Mouse (Mus musculus) adrenal gland, postnatal 4 days (tissue): ENCODE data around the gene Fam205a2. TPM values are rescaled to one million over a fixed set of nuclear protein-coding genes. Genes with fewer than 3 reads are reported as not detected.
"Not testable (repeated sequence)": the region's sequence is repeated elsewhere in the genome, so short reads cannot be mapped to it uniquely, and the experiment has no call there.

Source experiments
- DNase-seq, 2 experiments: peaks; one replicate each; pipeline ENCODE4 v3.0.0; 2021 to 2022; ENCODE audit warnings: low spot score in 2 of 2, mixed read lengths in 2 of 2
- long read RNA-seq, 2 experiments: library from polyadenylated mRNA; stranded (forward); transcript quantifications; one replicate each; pipeline ENCODE4 v2.0.0; 2021
- total RNA-seq, 2 experiments: library from RNA; stranded (reverse); gene quantifications; 2 replicates each; pipeline ENCODE4 v1.2.3; 2021

Gene Fam205a2
- under 1 TPM in 1 of 2 experiments, not detected in 1; 0.59 TPM for total RNA-seq
- long read RNA-seq, experiment 1, result 0 reads
- long read RNA-seq, experiment 2, partial matches to known transcripts, result 0 of 1 reads
- long read RNA-seq, experiment 2, other reads (novel, unspliced or antisense), result 1 of 1 reads

GRCm38 (mm10) chr4:42528075-42528474 lies at the start of gene Fam205a2:
Fam205a2 (minus strand) TSS chr4:42528175.
- DNase-seq, result not testable (repeated sequence)

Other genes starting within 250 kb of the Fam205a2 start
- gene Gm21953, start 233.9 kb downstream of the Fam205a2 start, total RNA-seq, result not detected
- under 1 TPM in 1 of 2 experiments, not detected in 1; 0.59 TPM for gene Fam205a3, start 209.8 kb downstream of the Fam205a2 start, total RNA-seq
- not detected for gene Gm21586, start 88.8 kb downstream of the Fam205a2 start, total RNA-seq
- under 1 TPM; 0.42 to 0.56 TPM for gene Gm2163, start 61.4 kb downstream of the Fam205a2 start, total RNA-seq
- gene Gm10591, start 84.0 kb upstream of the Fam205a2 start, total RNA-seq, result not detected
- gene Gm2564, start 101.5 kb upstream of the Fam205a2 start, total RNA-seq, result 1 to 10 TPM; 1.6 to 4.5 TPM
- gene Ccl27b, start 127.1 kb upstream of the Fam205a2 start, total RNA-seq, result not detected
- gene Il11ra2, start 133.7 kb upstream of the Fam205a2 start, total RNA-seq, result not detected
- gene 4930578G10Rik, start 207.4 kb upstream of the Fam205a2 start, total RNA-seq, result under 1 TPM in 1 of 2 experiments, not detected in 1; 0.73 TPM
- under 1 TPM in 1 of 2 experiments, not detected in 1; 0.85 TPM for gene Ccl19, start 228.4 kb upstream of the Fam205a2 start, total RNA-seq
- gene Ccl21a, start 245.8 kb upstream of the Fam205a2 start, total RNA-seq, result 10 to 100 TPM in 1 of 2 experiments, 1 to 10 TPM in 1; 8.9 to 12.0 TPM